Mouse (Mus musculus) liver, embryonic 14.5 days (tissue): Measurements from ENCODE around the gene Hist1h2bk.

ENCODE experiments used
- CTCF ChIP-seq: IDR thresholded peaks from 2 replicates; pipeline ENCODE4 v1.5.1; 2016; ENCODE audit warnings: antibody characterized with exemption, low read depth, control low read depth
- EP300 ChIP-seq: IDR thresholded peaks from 2 replicates; pipeline ENCODE4 v1.6.1; 2016; ENCODE audit warnings: antibody characterized with exemption, low read depth

DNA sequence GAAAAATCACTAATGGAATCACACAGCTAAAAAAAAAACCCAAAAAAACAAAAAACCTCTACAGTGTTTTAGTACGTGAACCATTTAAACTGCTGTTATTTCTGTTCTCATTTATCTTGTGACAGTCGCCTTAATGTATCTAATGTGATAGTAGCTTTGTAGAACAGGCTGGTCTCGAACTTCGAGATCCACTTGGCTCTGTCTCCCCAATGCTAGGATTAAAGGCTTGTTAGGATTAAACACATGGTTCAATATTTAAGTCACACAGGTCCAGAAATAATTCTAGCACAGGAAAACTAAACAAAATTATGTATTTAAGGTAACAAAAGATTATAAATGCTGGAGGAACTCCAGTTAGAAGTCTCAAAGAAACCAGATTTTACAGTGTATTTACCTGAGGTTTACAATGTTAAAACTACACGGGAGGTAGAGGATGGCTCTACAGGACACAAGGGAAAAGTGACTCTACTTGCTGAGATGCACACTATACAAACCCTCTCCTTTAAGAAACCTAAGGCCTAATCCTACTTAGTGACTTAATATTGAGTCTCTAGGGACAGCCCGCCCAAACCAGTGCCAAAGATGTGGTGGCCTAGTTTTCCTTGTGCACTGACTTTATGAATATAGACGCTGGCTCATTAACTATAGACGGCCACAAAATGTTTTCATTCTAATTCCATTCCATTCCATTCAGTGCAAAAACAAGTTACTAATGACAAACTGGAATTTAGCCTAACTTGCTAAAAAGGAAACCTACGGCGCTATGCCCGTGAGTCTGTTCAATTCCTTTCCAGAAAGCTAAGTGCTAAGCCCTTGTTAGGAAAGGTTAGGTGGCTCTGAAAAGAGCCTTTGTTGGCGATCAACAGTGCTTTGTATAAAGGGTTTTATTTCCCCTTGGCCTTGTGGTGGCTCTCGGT, 6.2 kb downstream of the Hist1h2bk start:
- no peak for TF ChIP-seq CTCF
- no peak; the same call in 1 of the 2 replicates for TF ChIP-seq EP300
